Mouse (Mus musculus): Measurements from ENCODE around the gene Cwc22.

DNA sequence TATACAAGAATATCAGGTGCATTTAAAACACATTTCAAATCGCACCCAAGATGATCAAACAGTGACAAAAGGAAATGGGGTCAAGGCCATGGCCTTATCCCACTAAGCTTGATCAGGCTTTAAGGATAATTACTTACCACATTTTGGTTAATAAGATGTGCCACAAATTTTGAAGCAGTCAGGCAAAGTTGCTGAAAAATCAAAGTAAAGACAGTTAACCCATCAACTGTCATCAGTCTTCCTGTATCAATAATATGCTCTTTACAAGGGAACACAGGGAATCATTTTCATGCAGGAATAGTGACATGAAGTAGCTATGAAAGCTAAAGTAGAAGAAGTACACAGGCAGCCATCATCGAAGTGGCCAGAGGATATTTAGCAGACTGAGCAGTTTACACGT lies 22.2 kb downstream of the Cwc22 start:
- TF ChIP-seq CTCF (IDR thresholded peaks at IDR 0.05), result no peak
- no peak for TF ChIP-seq POLR2A (IDR thresholded peaks at IDR 0.05; ENCODE audit: insufficient read depth, low read depth, low read length)
- no peak for TF ChIP-seq EP300 (IDR thresholded peaks at IDR 0.05; ENCODE audit: insufficient read depth, low read depth, low read length)

Data from heart, adult 2 months (tissue).